Mouse (Mus musculus) 3134 (cell line): ENCODE results near the gene C4b.
"Not testable (repeated sequence)": the region's sequence is repeated elsewhere in the genome, so short reads cannot be mapped to it uniquely, and the experiment has no call there.

Experiments
- DNase-seq: peaks from one replicate; pipeline ENCODE4 v3.0.0-alpha.2; 2011; ENCODE audit warnings: low spot score; ENCODE audit not compliant: insufficient read length; ENCODE audit errors: extremely low read depth

Gene C4b

DNA sequence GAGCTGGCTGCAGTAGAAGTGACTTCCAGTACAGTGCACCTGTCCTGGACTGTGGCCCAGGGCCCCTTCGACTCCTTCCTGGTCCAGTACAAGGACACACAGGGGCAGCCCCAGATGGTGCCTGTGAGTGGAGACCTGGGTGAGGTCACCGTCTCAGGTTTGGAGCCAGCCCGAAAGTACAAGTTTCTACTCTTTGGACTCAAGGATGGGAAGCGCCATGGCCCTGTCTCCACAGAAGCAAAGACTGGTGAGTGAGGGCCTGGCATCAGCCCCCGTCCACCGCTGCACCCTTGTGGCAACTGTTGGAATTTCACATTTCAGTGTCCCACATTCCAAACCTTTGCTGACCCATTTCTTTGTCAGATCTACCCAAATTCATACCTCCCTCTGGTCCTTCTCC is 30.7 kb downstream of the C4b start:
- DNase-seq: peak; percentile 53

DNA sequence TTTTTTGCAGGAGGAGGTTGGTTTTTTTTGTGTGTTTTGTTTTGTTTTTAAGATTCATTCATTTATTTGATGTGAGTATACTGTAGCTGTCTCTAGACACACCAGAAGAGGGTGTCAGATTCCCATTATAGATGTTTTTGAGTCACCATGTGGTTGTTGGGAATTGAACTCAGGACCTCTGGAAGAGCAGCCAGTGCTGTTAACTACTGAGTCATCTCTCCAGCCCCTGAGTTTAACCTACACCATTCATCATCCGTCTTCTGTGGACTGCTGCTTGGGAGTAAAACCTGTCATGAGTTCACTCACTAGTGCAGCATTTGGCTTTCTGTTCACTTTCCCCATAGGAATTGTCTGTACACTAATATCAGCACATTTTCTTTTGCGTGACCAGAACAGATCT is 37.2 kb downstream of the C4b start:
- not testable (repeated sequence) for DNase-seq

DNA sequence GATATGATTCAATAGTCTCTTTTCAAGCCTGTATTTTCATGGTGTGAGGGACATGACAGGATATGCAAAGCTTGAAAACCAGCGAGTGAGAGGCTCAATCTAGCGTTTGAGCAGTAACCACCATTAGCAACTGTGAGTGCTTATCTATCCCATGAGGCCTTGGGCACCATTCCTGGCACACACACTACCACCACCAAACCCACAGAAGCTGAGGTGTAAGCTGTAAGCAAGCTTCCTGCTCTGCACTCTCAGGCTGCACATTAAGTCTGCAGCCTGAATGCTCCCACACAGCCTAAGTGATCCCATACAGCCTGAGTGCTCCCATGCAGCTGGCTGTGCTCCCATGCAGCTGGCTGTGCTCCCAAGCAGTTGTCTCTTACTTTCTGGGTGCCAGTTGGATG is 43.0 kb downstream of the C4b start:
- DNase-seq: no peak

DNA sequence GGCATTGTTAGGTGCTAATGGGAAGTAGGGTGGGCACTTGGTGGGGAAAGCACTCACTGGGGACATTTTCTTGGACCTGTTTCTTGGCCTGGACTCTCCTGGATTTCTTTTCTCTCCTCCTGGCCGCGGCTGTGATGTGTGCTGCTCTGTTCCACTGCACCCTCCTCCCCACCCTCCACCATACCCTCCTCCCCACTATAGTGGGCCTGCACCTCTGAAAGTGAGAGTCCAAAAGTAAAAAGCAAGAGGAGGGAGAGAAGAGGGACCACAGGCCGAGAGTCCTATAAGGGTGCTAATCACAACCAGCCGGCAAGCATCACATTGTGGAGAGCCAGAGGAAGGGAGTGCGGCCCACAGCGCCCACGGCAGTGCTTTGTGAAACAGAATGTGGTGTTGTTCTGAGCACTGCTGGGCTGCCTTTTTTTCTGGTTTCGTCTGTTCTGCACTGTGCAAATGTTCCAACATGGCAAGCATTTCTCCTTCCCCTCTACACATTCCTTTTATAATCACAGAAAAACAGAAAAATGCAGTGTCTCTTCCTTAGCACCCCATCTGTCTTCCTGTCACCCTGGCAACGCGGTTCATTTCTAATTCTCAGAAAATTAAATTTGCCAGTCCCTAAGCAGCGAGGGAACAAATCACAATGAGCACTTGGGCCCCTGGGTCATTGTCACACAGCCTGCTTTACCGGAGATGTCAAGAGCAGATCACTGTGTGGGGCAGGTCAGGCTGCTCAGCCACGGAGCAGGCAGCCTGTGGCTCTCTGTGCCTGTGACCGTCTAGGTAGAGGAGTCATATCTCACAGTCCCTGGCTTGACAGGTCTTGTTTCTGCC is 43.9 kb downstream of the C4b start:
- DNase-seq: no peak

DNA sequence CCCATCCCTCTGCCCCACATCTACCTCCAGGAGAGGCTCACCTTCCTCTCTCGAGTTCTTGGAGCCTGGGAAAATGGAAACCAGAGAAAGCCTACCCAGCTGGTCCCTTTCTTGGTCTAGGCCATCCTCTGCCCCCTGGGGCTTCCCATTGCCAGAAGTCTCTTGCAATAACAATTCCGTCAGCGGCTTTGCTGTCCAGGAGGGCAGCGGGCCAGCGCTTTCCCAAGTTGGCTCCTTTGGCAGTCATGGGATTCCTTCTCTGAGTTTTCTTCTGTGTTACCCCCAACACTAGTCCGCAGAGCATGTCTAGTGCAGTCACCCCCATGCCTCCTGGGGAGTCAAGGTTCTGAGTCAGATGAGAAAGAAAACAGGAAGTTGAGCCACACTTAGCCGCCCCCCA is 50.8 kb downstream of the C4b start:
- DNase-seq: no peak

DNA sequence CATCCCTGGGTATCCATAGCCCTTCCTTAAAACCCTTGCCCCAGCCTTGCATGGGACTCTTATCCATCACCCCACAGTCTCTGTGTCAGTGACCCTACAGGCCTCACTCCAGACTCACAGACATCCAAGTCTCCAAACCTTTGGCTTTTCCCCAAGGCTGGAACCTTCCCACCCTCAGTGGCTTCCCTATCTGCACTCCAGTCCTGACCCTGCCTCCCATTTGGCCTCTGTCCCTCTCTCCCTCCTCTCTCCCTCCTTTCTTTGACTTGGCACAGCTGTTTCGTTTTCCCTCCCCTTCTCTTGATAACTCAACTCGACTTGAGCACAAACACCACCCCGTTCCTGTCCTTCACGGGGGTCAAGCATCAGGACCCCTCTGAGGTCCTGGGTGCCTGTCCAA is 53.2 kb downstream of the C4b start:
- no peak for DNase-seq

DNA sequence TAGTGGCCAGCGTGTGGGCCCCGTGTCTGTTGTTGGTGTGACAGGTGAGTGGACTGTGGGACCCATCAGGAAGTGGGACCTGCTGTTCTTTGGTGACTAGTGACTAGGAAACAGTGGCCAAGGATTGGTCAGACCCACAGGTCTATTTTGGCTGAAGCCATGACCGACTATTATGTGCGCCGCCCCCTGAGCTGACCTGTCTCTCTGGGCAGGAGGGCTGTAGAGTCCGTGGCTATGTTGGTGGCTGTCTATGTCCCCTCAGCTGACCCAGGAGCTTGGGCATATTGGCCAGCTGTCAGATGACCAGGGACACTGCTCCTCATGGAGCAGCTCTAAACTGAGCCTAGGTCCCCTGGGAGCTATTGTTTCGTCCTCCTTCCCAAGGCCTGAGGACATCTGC is 54.8 kb downstream of the C4b start:
- no peak for DNase-seq

DNA sequence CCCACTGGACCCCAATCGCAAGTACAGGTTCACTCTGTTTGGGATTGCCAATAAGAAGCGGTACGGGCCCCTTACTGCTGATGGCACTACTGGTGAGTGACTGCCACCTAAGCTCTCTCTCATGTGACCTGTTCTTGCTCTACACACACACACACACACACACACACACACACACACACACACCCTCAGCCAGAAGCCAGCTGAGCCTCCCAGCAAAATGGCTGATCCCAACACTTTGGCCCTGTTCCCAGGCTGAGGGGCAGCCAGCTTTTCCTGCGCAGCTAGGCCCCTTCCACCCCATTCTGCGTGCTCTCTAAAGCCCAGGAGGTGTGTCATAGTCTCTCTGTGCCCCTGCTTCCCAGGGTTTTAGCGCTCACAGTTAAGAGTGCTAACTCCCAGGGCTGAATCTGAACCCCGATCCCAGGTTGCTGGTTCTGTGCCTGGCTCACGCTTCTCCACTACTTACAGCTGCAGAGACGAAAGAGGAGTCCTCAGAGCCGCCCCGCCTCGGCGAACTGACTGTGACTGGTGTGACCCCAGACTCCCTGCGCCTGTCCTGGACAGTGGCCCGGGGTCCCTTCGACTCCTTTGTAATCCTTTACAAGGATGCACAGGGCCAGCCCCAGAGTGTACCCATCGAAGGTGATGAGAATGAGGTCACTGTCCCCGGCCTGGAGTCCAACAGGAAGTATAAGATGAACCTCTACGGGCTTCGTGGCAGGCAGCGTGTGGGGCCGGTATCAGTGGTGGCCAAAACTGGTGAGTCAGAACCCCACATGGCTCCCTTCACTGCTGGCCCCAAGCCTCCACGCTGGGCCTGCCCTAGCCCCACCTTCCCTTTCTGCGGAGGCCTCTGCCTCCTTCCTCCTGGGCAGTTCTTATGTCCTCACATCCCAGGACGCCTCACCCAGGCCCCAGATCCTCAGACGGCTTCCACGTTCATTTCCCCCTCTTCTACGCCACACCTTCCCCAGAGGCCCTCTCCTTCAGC is 58.3 kb downstream of the C4b start:
- DNase-seq: peak; percentile 92

DNA sequence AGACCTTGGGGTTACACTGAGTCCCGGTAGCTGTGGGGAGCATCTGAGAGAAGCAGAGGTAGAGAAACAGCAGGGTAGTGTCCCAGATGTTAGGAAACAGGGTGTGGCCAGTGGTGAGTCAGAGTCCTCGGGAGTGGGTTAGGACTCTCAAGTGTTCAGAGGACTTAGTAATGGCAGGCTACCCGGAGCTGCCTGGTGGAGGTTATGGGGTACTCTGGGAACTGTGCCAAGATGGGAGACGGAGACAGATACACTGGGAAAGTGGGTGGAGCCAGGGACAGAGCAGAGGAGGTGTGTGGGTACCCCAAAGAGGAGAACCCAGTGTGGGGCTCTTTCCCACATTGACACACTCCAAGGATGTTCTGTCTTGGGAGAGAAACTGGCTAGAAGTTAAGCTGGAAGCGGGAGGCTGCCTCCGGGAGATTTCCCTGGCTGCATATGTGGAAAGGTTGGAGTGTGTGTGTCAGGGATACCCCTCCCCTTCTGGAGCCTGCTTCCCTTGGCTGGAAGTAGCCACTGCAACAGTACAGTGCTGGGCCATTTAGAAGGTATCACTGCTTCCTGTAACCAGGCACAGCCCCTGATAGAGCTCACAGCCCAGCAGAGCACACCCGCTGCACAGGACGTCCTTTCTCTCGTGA is 59.3 kb downstream of the C4b start:
- DNase-seq: peak; percentile 75

DNA sequence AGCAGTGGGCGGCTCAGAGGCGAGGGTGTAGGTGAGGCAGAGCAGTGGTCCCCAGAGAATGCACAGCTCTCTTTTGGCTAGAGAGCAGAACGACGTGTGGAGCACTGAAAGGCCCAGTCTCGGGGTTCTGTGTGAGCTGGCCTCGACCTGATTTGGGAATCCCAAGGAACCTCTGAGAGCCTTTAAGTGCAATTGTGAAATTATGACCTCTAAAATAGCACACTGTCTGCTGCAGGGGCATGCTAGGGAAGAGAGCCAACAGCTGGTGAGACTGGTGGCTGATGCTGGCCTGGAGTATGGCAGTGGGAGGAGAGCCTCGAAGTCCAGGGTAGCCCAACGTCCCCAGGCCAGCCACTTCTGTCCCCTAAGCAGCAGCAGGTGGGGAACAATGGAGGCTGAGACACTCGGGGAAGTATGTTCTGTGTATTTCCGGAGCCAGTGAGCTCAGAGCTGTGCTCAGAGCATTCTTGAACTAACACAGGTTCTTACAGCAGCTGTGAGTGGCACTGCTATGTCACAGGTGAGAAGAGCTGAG is 59.9 kb downstream of the C4b start:
- peak; percentile 57 for DNase-seq

DNA sequence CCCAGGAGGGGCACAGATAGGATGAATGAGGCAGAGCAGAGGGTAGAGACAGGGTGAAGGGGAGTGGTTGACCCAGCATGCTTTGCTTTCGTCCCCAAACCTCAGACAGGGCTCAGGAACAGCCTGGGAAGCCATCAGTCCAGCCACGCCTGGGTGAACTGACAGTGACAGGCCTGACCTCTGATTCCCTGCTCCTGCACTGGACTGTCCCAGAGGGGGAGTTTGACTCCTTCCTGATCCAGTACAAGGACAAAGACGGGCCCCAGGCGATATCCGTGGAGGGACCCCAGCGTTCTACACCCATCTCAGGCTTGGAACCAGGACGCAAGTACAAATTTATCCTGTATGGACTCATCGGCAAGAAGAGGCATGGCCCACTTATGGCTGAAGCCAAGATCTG is 60.5 kb downstream of the C4b start:
- no peak for DNase-seq

DNA sequence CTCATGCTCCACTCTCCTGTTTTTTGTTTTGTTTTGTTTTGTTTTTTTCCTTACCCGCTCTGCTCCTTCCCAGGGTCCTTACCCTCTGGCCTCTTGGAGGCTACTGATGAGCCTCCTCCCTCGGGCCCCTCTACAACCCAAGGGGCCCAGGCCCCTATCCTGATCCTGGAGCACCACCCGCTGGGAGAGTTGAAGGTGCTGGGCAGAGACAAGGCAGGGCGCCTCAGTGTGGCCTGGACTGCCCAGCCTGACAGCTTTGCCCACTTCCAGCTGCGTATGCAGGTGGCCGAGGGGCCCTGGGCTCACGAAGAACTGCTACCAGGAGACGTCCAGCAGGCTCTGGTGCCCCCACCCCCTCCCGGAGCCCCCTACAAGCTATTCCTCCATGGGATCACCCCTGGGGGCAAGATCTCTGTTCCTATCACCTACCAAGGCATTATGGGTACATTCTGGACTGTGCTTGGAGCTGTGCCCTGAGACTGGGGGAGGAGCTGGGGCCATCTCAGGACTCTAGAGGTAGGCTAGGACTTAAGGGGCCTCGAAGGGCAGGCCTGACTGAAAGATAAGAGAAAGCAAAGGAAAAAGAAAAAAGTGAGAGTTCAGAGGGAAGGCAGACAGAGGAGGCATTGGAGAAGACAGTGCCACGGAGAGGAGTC is 61.7 kb downstream of the C4b start:
- DNase-seq: peak; percentile 50

DNA sequence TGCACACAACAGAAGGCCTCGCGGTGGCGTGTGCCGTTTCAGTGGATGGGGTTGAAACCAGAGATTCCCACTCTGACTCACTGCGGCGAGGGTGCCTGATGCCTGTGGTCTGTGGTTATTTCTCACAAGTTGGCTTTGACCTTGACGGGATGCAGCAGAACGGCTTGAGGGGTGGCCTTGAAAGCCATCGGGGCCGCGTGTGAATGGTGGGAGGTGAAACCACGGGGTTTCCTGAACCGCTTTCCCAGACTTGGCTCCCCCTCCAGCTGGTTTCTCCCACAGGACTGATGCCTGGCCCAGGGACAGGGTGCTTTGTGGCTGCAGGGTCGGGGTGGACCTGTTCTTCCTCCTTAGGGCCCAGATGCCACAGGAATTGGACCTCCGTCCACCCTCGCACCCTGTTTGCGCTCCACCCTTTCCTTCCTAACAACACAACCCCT is 62.5 kb downstream of the C4b start:
- peak; percentile 91 for DNase-seq

DNA sequence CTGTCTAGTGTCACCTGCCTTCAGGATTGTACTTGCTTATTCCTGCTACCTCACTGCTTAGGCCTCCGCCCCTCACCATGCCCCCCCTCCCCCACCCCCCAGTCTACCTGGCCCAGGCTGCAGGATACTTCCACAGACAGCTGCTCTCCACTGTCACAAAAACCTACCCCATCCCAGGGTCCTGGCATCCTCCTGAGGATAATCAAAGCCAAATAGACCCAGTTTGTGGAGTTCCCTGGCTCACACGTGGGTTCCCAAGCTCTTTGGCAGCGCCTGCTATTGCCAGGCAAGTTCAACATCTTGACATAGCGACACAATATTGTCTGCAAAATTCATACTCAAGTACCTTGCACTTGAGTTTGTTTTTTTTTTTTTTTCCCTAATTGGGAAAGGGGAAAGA is 63.1 kb downstream of the C4b start:
- DNase-seq: no peak

DNA sequence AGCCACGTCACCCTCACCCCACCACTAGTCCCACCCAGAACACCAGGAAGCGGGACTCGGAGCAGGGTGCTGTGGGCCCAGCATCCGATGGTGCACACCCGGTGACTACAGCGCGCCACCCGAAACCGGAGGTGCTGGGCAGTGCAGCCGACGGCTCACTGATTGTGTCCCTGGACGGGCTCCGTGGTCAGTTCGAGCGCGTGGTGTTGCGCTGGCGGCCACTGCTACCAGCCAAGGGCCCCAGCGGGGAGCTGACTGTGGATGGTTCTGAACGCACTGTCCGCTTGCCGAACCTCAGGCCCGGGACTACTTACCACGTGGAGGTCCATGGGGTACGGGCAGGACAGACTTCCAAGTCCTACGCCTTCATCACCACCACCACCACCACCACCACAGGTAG is 63.5 kb downstream of the C4b start:
- no peak for DNase-seq
